Mouse (Mus musculus): ENCODE results near the gene Rbfox1.

Gene Rbfox1

DNA sequence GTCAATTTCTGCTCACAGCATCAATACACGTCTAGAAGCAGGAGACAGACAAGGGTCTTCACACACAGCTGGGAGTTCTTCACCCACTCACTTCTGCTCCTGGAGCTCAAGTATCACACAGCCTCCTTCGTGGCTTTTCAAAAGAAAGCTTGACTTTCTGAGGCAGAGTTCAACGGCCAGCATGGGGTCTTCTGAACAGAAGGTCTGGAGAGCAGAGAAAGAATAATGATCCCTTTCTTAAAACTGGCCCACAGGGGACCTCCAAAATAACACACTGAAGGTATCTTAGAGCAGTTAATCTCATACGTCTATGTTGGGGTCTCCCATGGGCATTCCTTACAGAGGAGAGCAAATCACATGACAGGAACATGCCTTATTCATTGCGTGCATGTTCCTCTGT is 1034.5 kb downstream of the Rbfox1 start:
- DNase-seq (ENCODE audit: low spot score), result no peak

DNA sequence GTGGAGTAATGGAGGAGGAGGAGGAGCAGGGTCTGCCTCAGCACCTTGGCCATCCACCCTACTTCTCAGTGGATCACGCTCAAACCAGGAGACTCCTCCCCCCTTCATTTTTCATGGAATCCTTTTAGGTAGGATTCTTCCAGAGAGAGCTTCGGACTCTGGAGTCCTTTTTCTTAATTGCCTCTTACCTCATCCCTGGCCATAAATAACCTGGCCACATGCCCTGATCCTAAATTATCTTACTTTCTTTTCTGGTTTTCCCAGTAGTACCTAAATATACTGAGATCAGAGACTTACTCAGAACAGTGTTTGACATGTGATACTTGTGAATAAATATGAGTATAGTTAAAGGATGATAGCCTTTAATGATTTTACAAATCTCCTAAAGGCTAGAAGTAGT is 1042.5 kb downstream of the Rbfox1 start:
- DNase-seq (ENCODE audit: low spot score), result no peak

DNA sequence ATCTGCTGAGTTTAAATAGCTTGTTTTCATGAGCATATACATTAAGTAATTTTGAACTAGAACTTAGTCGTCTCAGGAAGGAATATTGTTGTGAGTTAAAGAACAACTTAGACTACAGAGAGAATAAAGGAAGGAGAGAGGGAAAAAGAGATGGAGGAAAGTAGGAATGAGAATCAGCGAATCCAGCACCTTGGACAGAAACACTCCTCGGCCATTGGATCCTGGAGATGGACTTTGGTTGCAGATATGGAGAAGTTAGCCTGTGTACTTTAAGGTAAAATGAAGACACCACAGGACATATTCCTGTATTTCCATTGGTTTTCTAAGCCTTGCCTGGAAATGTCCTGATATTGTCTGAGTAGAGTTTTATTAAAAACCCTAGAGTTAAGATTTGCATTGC is 1045.6 kb downstream of the Rbfox1 start:
- DNase-seq (ENCODE audit: low spot score), result no peak

DNA sequence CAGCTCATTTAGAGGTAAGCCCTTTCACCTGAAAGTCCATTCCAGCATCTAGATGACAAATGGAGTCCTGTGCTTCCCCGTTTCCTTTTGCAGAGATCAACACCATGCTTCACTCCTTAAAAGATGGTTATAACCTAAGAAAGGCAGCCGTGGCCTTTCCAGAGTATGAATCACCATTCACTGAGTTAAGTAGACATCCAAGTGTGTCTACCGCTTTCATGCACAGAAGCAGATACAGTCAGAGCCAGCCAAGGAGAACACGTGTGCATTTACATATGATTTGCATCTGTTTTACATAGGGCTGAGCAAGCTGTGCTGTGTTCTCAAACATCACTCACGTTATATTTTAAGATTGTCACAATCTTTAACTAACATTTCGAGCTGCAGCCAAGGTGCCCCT is 1061.0 kb downstream of the Rbfox1 start:
- no peak for DNase-seq (ENCODE audit: low spot score)

DNA sequence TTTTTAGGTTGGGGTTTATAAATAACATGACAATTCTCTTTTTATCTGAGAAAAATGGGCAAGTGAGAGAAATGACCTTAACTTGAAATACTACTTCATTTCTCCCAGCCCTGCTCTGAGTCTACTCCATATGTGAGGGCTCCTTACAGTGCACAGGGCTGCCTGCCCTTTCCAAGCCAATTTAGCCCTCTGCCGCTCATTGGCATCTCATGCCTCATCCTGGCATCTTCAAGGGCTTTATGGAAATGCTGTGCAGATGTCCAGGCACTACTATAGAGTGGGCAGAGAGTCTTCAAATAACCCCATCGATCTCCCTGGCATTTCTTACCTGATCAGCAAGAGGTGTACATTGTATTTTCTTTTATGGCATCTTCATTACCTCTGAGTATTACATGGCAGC is 1064.5 kb downstream of the Rbfox1 start:
- DNase-seq (ENCODE audit: low spot score), result no peak

DNA sequence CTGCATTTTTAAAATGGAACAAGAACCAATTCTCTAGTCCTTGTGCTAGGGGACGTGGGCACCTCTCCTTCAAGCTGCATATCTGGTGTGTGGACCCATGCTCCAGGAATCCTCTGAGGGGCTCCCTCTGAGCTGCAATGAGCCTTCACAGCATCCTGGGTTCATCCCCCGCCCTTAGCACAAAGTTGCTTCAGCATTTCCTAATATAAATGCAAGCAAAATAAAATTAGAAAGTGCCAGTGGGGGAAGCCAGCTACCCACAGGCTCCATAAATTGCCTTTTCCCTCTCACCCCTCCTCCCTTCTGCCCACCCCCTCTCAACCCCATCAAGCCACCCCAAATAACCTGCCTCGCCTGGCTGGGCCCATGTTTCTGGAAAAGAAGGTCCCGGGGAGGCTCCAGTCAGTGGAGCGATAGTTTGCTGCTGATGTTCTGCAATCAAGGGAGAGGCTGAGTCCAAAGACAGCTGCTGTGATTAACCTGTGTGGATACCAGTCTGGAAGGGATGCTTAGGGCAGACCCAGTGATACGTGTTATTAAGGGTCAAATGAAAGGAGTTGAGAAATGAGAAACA is 1070.0 kb downstream of the Rbfox1 start:
- DNase-seq (ENCODE audit: low spot score), result no peak

DNA sequence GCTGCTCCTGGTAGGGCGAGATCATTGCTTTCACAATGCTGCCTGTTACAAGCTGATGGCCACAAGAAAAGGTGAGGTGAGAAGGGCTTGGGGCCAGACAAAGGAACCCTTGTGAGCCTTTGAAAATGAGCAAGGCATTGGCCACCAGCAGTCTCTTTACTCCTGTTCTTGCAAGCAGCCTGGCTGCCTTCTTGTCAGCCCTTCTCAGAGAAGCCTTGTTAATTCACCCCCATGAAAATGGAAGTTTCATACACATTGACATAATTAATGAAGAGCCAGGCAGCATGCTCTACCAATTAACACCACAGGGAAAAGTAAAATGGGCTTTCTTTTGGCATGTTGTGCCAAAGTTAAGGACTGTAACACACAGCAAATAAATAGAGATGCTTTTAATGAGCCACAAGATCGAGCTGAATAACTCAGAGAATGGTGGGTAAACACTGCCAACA is 1076.8 kb downstream of the Rbfox1 start:
- DNase-seq (ENCODE audit: low spot score), result no peak

DNA sequence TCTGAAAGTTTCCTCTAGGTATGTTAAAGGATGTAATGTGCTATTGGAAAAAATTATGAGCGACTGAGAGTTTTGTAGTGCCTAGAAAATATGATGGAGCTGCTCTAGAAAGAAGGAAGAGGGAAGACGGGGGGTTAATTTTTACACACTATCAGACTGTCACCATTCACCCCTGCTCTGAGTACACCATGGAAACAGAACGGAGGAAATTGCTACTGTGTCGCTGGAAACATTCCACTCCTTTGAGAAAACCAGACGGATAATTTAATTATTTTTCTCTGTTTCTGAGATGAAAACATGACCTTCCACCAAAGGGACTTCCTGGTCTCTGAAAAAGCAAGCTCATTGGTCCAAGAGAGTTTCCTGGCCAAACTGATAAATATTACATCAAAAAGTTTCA is 1077.4 kb downstream of the Rbfox1 start:
- DNase-seq (ENCODE audit: low spot score), result no peak

DNA sequence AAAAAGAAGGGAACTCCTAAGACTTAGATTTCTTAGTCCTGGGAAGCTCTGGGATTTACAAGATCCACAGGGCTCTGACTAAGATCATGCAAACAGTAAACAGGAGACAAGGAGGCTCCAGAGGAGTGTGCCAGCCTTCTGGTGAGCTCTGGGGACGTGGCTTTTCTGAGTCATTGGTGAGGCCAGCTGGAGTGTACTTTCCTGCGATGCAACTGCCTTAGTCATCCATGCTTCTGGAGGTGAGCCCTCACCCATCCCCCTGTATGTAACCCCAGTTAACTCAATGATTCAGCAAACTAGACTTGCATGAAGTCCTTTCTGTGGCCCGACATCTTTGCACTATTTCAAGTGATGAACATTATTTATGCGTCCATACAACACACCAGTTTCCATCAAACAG is 1078.4 kb downstream of the Rbfox1 start:
- DNase-seq (ENCODE audit: low spot score), result no peak

DNA sequence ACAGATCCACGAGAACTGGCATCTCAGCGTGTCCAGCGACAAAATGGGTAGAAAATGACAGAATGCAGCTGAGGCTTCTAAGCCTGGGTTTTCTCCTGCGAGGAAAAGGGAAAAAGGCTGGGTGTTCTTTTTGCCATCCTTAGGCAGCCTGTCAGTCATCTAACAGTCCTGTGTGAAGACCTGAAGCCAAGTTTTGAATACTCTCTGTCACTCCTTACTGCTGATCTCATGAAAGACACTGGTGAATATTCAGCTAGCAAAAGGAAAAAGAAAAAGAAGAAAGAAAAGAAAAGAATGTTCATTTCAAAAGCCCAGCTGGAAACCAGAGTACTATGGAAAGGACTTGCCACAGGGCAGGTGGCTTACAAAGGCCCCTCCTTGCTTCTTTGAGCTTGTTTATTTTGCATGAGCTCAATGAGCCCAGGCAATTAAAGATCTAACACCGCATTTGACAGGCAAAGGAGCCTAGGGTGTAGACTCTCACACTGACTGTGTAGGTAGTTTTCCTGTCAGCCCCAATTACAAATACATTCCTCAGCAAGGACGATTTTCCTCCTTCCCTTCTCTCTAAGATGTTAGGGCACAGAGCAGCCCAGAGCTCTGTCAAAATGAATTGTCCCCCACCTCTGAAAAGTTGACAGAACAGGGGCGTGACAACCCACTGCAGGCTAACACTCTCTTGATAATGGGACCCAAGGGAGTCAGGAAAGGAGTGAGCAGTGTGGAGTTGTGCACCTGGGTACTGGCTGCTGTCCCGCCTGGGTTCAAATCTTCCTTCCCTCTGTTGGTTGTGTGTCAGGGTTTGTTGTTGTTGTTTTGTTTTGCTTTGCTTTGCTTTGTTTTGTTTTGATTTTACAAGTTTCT is 1079.8 kb downstream of the Rbfox1 start:
- DNase-seq (ENCODE audit: low spot score), result no peak

DNA sequence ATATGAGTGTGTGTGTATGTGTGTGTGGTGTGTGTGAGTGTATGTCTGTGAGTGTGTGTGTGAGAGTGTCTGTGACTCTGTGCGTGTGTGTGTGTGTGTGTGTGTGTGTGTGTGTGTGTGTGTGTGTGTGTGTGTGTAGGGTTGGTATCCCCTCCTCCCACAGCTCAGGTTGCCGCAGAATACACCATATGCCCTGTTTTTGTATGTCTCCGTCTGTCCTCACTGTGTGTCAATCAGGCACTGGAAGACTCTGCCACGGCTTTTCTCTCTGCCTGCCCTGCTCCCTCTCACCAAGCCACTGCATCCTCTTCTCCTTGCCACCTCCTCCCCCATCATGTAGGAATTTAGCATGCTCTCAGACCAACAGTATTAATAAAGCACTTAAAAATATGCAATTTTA is 1084.8 kb downstream of the Rbfox1 start:
- no peak for DNase-seq (ENCODE audit: low spot score)

DNA sequence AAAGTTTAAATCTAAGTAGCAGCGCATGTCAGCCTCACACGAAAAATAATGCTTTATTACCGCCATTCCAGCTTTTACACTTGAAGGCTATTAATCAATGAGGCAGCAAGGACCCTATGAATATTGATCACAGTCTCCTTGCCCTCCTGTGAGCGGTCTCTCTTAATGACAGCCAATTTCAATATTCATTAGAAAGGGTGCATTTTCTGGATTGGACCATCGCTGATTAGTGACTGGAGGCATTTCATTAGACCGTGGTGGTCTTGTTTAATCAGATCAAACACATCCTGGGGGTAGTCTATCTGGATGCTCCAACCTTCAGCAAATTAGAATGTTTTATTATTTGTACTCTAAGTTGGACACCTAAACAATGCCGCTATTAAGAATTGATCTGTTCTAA is 1091.2 kb downstream of the Rbfox1 start:
- no peak for DNase-seq (ENCODE audit: low spot score)

DNA sequence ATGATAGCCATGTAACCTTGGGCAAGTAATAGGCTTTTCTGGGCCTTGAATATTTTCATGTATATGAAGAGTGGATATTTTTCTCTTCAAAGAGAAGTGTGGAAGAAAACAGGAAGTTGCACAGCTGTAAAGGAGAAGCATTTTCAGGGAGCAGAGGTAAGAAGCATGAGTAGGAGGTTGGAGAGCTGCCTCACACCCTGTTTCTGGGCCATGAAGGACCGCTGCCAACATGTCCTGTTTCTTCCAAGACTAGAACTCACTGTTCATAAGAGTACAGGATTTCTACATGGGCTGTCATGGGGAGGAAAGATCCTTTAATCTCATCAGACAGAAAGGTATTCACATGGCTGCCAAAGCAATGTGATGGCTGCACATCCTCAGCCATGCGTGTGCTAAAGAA is 1098.8 kb downstream of the Rbfox1 start:
- DNase-seq (ENCODE audit: low spot score), result no peak

DNA sequence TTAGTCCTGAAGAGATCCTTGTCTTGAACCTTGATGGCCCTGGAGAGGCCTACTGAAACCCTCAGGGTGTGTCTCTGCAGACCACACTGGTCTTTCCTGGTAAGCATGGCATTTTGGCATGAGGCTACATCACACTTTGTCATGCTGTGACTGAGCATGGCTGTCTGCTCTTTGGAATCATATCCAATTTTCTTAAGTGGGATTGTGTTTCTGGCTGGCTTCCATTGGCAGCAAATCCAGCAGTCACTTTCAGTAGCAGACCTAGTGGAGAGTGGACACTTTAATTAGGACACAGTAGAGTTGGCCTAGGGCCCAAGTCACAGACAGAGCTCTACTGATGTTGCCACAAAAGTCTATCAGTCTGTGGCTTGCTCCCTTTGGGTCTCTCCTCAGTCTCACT is 1100.9 kb downstream of the Rbfox1 start:
- no peak for DNase-seq (ENCODE audit: low spot score)

DNA sequence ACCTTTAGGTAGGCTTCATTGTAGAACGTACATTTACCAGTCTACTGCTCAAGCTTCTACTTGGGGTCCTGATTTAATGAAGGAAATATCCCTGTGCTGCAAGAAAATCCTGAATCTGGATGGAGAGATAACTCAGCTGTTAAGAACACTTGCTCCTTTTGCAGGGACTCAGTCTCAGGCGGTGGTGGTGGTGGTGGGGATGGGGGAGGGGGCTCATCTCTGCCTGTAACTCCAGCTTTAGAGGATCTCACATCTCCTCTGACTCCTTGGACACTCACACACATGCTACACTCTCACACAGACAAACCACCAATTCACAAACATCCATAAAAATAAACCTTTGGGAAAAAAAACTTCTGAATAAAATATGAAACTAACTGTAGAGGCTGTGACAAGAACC is 1101.3 kb downstream of the Rbfox1 start:
- DNase-seq (ENCODE audit: low spot score), result no peak

DNA sequence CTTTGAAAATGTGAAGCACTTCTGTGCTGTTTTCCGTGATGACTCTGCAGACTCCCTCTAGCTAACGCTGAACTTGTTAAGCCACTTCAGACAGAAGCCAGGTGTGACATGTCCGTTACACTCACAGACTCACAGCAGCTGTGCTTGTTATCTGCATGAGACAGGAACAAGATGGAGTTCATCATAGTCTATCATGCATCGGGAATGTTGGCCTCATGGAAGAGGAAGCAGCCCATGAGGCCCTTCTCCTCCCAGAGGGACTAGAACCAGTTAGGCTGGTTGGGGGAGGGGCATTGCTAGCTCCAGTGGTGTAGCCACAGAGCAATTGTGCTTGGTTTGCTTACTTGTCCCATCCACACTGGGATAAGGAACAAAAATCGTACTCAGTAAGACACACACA is 1107.1 kb downstream of the Rbfox1 start:
- no peak for DNase-seq (ENCODE audit: low spot score)

DNA sequence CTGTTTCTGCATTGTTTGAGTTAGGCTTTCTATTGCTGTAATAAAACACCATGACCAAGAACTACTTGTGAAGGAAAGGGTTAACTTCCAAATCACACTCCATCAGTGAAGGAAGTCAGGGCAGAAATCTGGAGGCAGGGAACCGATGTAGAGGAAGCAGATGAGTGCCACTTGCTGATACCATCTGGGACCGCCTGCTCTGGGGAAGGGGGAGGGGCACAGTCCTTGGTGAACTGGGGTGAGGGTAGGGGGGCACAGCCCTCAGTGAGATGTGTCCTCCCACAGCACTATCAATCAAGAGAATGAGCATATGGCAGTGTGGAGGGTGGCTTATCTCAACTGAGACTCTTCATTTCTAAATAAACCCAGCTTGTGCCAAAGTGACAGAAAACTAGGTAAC is 1108.0 kb downstream of the Rbfox1 start:
- DNase-seq (ENCODE audit: low spot score), result no peak

DNA sequence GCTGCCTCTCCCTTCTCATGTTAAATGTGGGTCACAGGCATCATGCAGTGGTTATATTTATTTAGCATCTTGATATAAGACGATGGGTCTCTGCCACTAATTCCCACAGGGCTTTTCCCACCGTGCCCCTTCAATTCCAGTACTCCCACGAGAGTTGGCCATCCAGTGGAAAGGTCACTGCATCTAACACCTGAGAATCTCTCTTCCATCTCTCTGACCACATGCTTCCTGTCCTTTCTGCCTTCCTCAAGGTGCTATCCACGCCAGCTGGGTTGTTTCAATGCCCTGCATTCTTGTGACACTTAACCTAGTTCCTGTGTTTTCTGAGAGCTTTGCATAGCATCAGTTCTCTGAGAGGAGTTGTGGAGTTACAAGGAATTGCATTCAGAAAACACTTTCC is 1112.0 kb downstream of the Rbfox1 start:
- DNase-seq (ENCODE audit: low spot score), result no peak

DNA sequence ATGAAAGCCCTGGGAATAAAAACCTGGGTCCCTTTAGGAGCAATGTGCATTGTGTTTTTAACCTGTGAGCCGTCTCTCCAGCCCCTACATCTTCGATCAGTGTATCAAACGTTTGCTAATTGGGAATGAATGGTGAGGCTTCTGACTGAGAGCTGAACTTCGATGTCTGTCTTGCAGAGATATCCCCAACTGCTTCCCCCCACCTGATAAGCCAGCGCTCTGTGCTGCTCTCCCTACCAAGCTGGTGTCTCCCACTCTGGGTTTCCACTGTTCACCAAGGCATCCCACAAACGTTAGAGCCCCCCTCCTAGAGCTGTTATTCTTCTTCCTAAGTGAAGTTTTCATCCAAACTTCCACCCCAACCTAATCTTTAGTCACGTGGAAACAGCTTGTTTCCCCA is 1112.7 kb downstream of the Rbfox1 start:
- DNase-seq (ENCODE audit: low spot score), result no peak

DNA sequence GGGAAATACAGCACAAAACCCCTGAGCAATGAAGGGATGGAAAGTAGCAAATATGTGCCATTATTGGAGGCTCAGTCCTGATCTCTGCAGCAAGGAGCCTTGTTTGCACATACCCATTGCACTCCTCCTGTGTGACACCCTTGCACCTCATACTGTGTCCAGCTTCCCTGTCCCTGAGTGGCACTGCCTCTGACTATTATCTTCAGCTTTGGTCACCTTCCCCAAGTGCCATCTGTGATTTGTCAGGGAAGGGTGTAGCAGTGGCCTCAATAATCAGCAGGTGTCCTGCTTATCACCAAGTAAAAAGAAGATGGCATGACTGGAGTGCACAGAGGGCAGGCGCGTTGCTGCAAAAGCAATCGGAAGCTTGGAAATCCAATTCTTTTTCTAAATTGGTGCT is 1119.4 kb downstream of the Rbfox1 start:
- no peak for DNase-seq (ENCODE audit: low spot score)

DNA sequence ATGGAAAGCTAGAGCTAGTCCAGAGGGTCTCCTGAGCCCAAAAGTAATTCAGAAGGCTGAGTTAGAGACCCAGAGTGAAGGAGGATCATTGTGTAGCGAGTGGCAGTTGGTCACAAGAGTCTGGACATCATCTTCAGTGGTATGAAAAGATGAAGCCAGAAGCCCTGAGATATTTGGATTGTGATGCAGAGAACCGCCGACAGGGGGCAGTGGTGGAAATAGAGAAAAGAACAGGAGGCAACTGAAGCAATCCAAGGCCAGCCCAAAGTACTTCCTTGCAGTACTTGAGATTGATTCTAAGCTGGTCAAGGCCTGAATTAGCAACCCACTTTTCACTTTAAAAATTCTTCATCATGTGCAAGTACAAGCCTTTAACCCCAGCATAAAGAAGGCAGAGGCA is 1120.3 kb downstream of the Rbfox1 start:
- peak; percentile 56 for DNase-seq (ENCODE audit: low spot score)

DNA sequence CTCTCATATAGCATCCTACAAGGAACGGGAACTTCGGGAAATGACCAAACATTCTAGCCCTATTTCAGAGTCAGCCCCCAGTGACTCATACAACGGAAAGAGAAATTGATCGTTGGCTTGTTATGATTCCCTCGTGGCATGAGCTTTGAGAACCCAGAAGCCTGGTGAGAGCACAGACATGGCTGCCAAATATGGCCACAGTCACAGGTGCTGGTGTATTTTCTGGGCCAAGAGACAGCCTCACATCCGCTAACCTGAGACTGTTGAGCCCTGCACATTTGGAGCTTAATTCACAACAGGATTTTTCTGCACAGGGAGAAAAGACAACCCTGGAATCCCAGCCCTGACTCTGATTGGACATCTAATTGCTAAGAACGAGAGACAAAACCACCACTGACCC is 1132.2 kb downstream of the Rbfox1 start:
- no peak for DNase-seq (ENCODE audit: low spot score)

DNA sequence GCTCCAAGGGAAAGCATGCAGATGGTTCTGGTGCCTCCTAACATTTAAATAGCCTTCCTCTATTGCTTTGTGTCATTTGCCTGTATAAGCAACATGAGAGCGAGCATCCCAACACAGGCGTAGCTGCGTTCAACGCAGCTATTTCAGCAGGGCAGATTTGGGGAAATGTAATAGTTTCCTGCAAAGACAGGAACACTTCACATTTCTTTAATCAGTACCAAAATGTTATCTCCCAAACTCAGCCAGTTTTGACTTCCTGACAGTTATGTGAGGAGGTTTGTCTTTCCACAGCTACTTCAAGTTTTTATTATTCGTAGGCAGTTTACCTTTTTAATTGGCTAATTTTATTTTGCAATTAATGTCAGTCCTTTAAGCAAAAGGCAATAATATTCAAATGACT is 1149.1 kb downstream of the Rbfox1 start:
- DNase-seq (ENCODE audit: low spot score), result no peak

DNA sequence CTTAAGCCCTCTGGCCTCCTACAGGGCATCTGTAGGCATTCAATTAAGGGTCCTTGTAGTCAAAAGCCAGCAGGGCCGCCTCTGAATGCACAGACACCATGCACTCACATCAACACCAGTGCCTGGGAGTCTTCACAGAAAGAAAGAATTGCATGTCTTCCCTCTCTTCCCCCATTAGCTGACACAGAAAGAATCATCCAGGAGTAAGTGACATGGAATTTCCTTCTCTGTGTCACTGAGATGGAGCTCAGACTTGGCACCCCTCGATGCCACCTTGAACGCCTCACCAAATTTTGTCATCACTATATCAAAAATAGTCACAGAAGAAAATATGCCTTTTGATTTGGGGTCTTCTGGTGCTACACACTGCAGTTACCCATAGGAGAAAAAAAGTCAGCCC is 1151.4 kb downstream of the Rbfox1 start:
- DNase-seq (ENCODE audit: low spot score), result no peak
